Mouse (Mus musculus) urinary bladder, postnatal 36 days (tissue): Measurements from ENCODE around the gene Chmp5.
A peak's percentile ranks its signal among the peaks of the same experiment; 100 is the strongest.

Experiments used
- DNase-seq, 2 experiments: peaks; one replicate each; pipeline ENCODE4 v3.0.0; 2022; ENCODE audit warnings: low spot score in 2 of 2, mixed read lengths in 1 of 2

Gene Chmp5

GRCm38 (mm10) chr4:40946516-40947121, 1.6 kb upstream of the Chmp5 start:
- DNase-seq, result no peak

GRCm38 (mm10) chr4:40947565-40948159, 545 bp upstream of the Chmp5 start:
- DNase-seq, result no peak

- no peak for DNase-seq
Observed at GRCm38 (mm10) chr4:40953521-40953920, 5.3 kb downstream of the Chmp5 start.

GRCm38 (mm10) chr4:40955942-40956341, 7.7 kb downstream of the Chmp5 start:
- DNase-seq, result no peak

GRCm38 (mm10) chr4:40963536-40963935, 15.3 kb downstream of the Chmp5 start:
- no peak for DNase-seq

- DNase-seq, result no peak
Observed at GRCm38 (mm10) chr4:40969161-40969560, 21.0 kb downstream of the Chmp5 start.

GRCm38 (mm10) chr4:40969781-40970591, 21.8 kb downstream of the Chmp5 start:
- no peak for DNase-seq

- no peak for DNase-seq
Observed at GRCm38 (mm10) chr4:40970592-40970841, 22.3 kb downstream of the Chmp5 start.

- peak; percentile 90 to 94 for DNase-seq
Observed at GRCm38 (mm10) chr4:40970842-40971701, 22.9 kb downstream of the Chmp5 start, which contains the start of gene Nfx1. Nfx1 (plus strand) TSS chr4:40970906.

- DNase-seq, result no peak
Observed at GRCm38 (mm10) chr4:40971744-40972143, 23.5 kb downstream of the Chmp5 start.

GRCm38 (mm10) chr4:40974011-40974410, 25.8 kb downstream of the Chmp5 start:
- DNase-seq, result no peak

- no peak for DNase-seq
Observed at GRCm38 (mm10) chr4:40975678-40976077, 27.5 kb downstream of the Chmp5 start.

- peak in 1 of 2 experiments; percentile 8 for DNase-seq
Observed at GRCm38 (mm10) chr4:40976651-40977050, 28.4 kb downstream of the Chmp5 start.

- DNase-seq, result no peak
Observed at GRCm38 (mm10) chr4:40979430-40979829, 31.2 kb downstream of the Chmp5 start.

- DNase-seq, result no peak
Observed at GRCm38 (mm10) chr4:40982486-40982885, 34.3 kb downstream of the Chmp5 start.

GRCm38 (mm10) chr4:40983686-40984085, 35.5 kb downstream of the Chmp5 start:
- peak in 1 of 2 experiments; percentile 16 for DNase-seq

- DNase-seq, result no peak
Observed at GRCm38 (mm10) chr4:40989633-40990032, 41.4 kb downstream of the Chmp5 start.

GRCm38 (mm10) chr4:40996302-40996701, 48.1 kb downstream of the Chmp5 start:
- no peak for DNase-seq

- DNase-seq, result no peak
Observed at GRCm38 (mm10) chr4:40997916-40998315, 49.7 kb downstream of the Chmp5 start.

GRCm38 (mm10) chr4:41000271-41000670, 52.1 kb downstream of the Chmp5 start:
- DNase-seq, result no peak

GRCm38 (mm10) chr4:41000842-41001639, 52.8 kb downstream of the Chmp5 start:
- no peak for DNase-seq
